Mouse (Mus musculus) neural tube, postnatal 0 days (tissue): ENCODE measurements around the gene Cryga. TPM values are rescaled to one million over a fixed set of nuclear protein-coding genes. Genes with fewer than 3 reads are reported as not detected.

Source experiments
- polyA plus RNA-seq: library from polyadenylated mRNA; unstranded; fragments of >200 nt; fragmentation: Nextera tagmentation; extraction: Ambion mirVana; gene quantifications from 2 replicates; pipeline ENCODE4 v1.2.1, GENCODE M21; 2015

Gene Cryga
- 1.3 and 1.6 TPM in 2 replicates for polyA plus RNA-seq

DNA sequence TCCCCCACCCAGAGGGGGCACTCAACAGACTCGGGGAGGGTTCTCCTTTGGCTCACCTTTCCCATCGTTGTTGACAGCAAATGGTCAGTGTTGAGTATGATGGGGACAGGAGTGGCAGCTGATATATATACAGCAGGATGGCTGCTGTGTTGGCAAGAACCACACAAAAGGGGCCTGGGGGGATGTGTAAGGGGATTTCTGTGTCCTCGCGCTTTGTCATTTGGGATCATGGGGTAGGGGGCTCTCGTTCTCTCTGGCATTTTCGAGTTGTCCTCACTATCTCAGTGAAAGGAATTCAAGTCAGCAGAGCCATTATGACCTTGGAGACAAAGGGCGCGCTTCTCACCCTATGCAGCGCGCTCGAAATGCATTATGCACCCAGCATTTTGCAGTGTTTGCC lies at the start of gene Cryga:
Gene Cryga (minus strand): TSS at position 101 of the 400 bp plus-strand sequence.

GRCm38 (mm10) chr1:65122574-65123372 lies 19.6 kb upstream of the Cryga start, which contains the start of gene D630023F18Rik:
Gene D630023F18Rik (minus strand): TSS chr1:65123214.

DNA sequence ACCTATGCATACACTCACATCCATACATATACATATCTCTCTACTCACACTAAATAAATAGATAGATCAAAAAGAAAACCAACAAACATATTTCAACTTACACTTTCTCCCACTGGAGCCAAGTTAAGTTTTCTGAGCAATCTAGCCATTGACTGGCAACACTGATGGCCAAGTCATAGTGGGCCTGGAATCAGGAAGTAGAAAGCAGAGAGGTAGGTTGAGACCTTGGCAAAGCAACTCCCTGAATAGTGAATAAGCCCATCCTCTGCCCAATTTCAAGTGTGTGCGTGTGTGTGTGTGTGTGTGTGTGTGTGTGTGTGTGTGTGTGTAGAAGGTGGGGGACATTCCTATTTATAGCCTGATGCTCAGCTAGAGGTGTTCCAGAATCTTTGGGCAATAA lies 16.3 kb upstream of the Cryga start, which contains the start of gene Gm28845:
Gene Gm28845 (minus strand): TSS at position 121 of the 400 bp plus-strand sequence.

GRCm38 (mm10) chr1:65082188-65082587 lies 21.0 kb downstream of the Cryga start, which contains the start of gene Crygb:
Gene Crygb (minus strand): TSS chr1:65082288.

DNA sequence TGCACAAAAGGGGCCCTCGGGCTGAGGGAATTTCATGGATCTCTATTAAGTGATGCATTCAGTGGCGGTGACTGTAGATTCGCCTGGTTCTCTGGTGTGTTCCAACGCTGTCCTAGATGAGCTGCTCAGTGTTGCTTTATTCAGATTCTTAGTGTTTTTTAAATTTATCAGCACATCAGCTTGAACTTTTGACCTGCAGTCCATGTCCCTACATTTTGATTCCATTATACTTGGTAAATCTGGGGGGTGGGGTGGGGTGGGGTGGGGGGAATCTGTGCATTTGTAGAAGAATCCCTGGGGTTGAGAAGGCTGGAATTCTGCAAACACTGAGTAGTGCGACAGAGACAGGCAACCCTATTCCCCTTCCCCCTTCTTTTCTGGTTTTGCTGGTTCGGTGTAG lies 29.6 kb downstream of the Cryga start, which contains the start of gene Crygc:
Gene Crygc (minus strand): TSS at position 101 of the 400 bp plus-strand sequence.

GRCm38 (mm10) chr1:65063352-65063751 lies 39.8 kb downstream of the Cryga start, which contains the start of gene Crygd:
Gene Crygd (minus strand): TSS chr1:65063452.

GRCm38 (mm10) chr1:65050952-65051351 lies 52.2 kb downstream of the Cryga start, which contains the start of gene Cryge:
Gene Cryge (minus strand): TSS chr1:65051149.

Other genes with a start within 250 kb of the Cryga start
- gene Plekhm3, start 146.5 kb downstream of the Cryga start, polyA plus RNA-seq: 5.8 and 7.7 TPM in 2 replicates
- not detected in 2 replicates for gene Akr1cl, start 70.6 kb downstream of the Cryga start, polyA plus RNA-seq
- gene Cryge, start 52.2 kb downstream of the Cryga start, polyA plus RNA-seq: not detected in 2 replicates
- gene Crygd, start 39.9 kb downstream of the Cryga start, polyA plus RNA-seq: 0.45 TPM in 1 of 2 replicates, not detected in the other
- not detected in 2 replicates for gene Crygc, start 29.7 kb downstream of the Cryga start, polyA plus RNA-seq
- gene Crygb, start 21.1 kb downstream of the Cryga start, polyA plus RNA-seq: 1.3 and 2.0 TPM in 2 replicates
- 0.39 and 0.52 TPM in 2 replicates for gene Gm28845, start 16.2 kb upstream of the Cryga start, polyA plus RNA-seq
- 8.4 and 9.1 TPM in 2 replicates for gene D630023F18Rik, start 19.8 kb upstream of the Cryga start, polyA plus RNA-seq
- 261 and 277 TPM in 2 replicates for gene Idh1, start 83.1 kb upstream of the Cryga start, polyA plus RNA-seq
- 7.0 and 7.8 TPM in 2 replicates for gene Pikfyve, start 83.3 kb upstream of the Cryga start, polyA plus RNA-seq
- 4.4 TPM in 2 replicates for gene Pth2r, start 178.7 kb upstream of the Cryga start, polyA plus RNA-seq